Mouse (Mus musculus): Measurements from ENCODE around the gene Lancl2. TPM values are rescaled to one million over a fixed set of nuclear protein-coding genes. Genes with fewer than 3 reads are reported as not detected.

Gene Lancl2
- polyA plus RNA-seq, 1 experiment from 2014 or later: 15.8 TPM

- ATAC-seq: no peak
- H3K9ac ChIP-seq (ENCODE audit: low read depth, low read length): no peak overlapping the region
Measured at GRCm38 (mm10) chr6:57787376-57787775, 85.0 kb downstream of the Lancl2 start.

More at GRCm38 (mm10) chr6:57787376-57787775, 85.0 kb downstream of the Lancl2 start:
- Histone ChIP-seq H3K36me3 (ENCODE audit: control insufficient read depth, insufficient read depth, low read length) (no peaks in the 10 kb centered on the region), H3K27me3 (replicated peaks; ENCODE audit: control insufficient read depth, insufficient read depth, low read length) (no peaks in the 10 kb centered on the region), H3K4me1 (ENCODE audit: control insufficient read depth, insufficient read depth, low read length) (no peaks in the 10 kb centered on the region), H3K27ac (ENCODE audit: low read length) (no peak overlapping the region), H3K4me2 (ENCODE audit: low read depth, low read length) (no peak overlapping the region), H3K9me3 (ENCODE audit: control insufficient read depth, low read length) (no peaks in the 10 kb centered on the region), H3K4me3 (ENCODE audit: low read length) (no peak overlapping the region)
- 90% methylated on average over 6 of the region's 6 CpGs for WGBS

Other genes starting within 250 kb of the Lancl2 start
- gene Ppm1k, start 167.1 kb upstream of the Lancl2 start, polyA plus RNA-seq (2015; fragmentation: Nextera tagmentation; extraction: Ambion mirVana): 3.4 and 3.9 TPM in 2 replicates
- gene Herc6, start 121.5 kb upstream of the Lancl2 start, polyA plus RNA-seq (2015; fragmentation: Nextera tagmentation; extraction: Ambion mirVana): 1.2 and 2.0 TPM in 2 replicates
- gene Pyurf, start 10.5 kb upstream of the Lancl2 start, polyA plus RNA-seq (2015; fragmentation: Nextera tagmentation; extraction: Ambion mirVana): 20.4 and 21.4 TPM in 2 replicates
- 23.5 and 24.9 TPM in 2 replicates for gene Vopp1, start 122.6 kb downstream of the Lancl2 start, polyA plus RNA-seq (2015; fragmentation: Nextera tagmentation; extraction: Ambion mirVana)
- gene Vmn1r21, start 147.8 kb downstream of the Lancl2 start, polyA plus RNA-seq (2015; fragmentation: Nextera tagmentation; extraction: Ambion mirVana): not detected in 2 replicates
- not detected in 2 replicates for gene Vmn1r22, start 205.5 kb downstream of the Lancl2 start, polyA plus RNA-seq (2015; fragmentation: Nextera tagmentation; extraction: Ambion mirVana)
- gene Vmn1r23, start 224.3 kb downstream of the Lancl2 start, polyA plus RNA-seq (2015; fragmentation: Nextera tagmentation; extraction: Ambion mirVana): not detected in 2 replicates